ENCODE assay signal across 9 mouse cellular contexts in genomic region chr3:29812480-29813240, GRCm38 (mm10).
DNase-seq lines count a peak whose midpoint lies in the region; ATAC-seq and TF ChIP-seq lines count a peak whose summit lies in the region.
"Had no signal": no experiment of that assay in that cellular context is flagged by ENCODE, and none has a peak within 500 bp of the region (broad histone marks: within the 10 kb centered on the region; RNA-seq: fewer than 3 reads in every experiment).

No protein-coding gene starts in this region.

- no peaks in the 10 kb centered on the region for H3K4me1 ChIP-seq in heart, embryonic 13.5 days

- no peak for DNase-seq in gastrocnemius, adult 2 months
- DNase-seq in gastrocnemius, postnatal 25 days, result no peak
- DNase-seq in cerebellum, postnatal 14 days, result peak; percentile 57 to 68
- peak; percentile 32 to 40 for DNase-seq in kidney, postnatal 25 days
- DNase-seq in mesoderm, embryonic 11.5 days (ENCODE audit: low read depth, low spot score), result peak; percentile 58
- DNase-seq in thymus, postnatal 36 days, result no peak
- DNase-seq in gastrocnemius, postnatal 4 days (ENCODE audit: low spot score in 2 of 2), result no peak

- H3K9ac ChIP-seq in heart, embryonic 13.5 days, result no peak overlapping the region

- WGBS in heart, embryonic 13.5 days, result 46% methylated on average over 14 of the region's 14 CpGs

- H3K9me3 ChIP-seq in heart, embryonic 13.5 days, result no peaks in the 10 kb centered on the region
- H3K9me3 ChIP-seq: G1E had no signal

- H3K4me3 ChIP-seq in gastrocnemius, adult 2 months, result no peak overlapping the region
- H3K4me3 ChIP-seq in heart, embryonic 13.5 days, result no peak overlapping the region

- ATAC-seq in heart, embryonic 13.5 days (ENCODE audit: extremely low read depth, insufficient number of reproducible peaks, low FRiP score, low TSS enrichment), result no peak

- no peaks in the 10 kb centered on the region for H3K27me3 ChIP-seq in heart, embryonic 13.5 days (replicated peaks)

- no peak overlapping the region for H3K27ac ChIP-seq in gastrocnemius, adult 2 months
- H3K27ac ChIP-seq in heart, embryonic 13.5 days (replicated peaks), result no peak overlapping the region

- TF ChIP-seq CTCF in gastrocnemius, adult 2 months (IDR thresholded peaks at IDR 0.05), result peak; percentile 69

- intact Hi-C loops in gastrocnemius, adult 2 months (cut with DNase I), result loop anchor here (2.0 to 5.0 kb wide), 2 partner anchors 705 to 748 kb away; no protein-coding TSS in a partner anchor

- H3K36me3 ChIP-seq in heart, embryonic 13.5 days, result no peaks in the 10 kb centered on the region
- H3K36me3 ChIP-seq: G1E had no signal

- H3K4me2 ChIP-seq in heart, embryonic 13.5 days, result peak overlapping the region; percentile 24; the same call in 1 of the 2 replicates

Comparison
In these comparisons a context has a peak if more than half of its experiments do, and no peak if none do; other contexts are left out.
1. DNase-seq: peak in cerebellum, postnatal 14 days (2 of 2), kidney, postnatal 25 days (2 of 2) and mesoderm, embryonic 11.5 days (single experiment); none in gastrocnemius, adult 2 months (single experiment), gastrocnemius, postnatal 25 days (single experiment), thymus, postnatal 36 days (0 of 2) and gastrocnemius, postnatal 4 days (0 of 2).